Mouse (Mus musculus): Measurements from ENCODE around the gene Olfr430.

DNA sequence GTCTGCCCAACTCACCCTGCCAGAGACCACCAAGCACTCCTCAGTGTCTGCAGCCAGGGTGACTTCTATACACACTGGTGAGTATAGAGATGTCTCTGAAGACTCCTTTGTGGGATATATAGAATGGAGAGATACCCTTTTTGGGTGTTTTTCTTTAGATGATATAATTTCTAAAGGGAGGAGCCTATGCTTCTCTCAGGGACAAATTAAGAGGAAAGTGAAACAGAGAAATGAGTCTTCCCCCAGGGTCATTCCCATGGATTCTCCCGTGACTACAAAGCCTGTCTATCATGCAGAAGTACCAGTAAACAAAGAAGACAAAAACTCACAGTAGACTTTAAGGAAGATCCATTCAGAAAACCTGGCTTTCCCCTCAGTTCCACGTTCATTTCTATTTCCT lies 54.7 kb downstream of the Olfr430 start, which contains the start of gene Olfr231:
- TF ChIP-seq CTCF (IDR thresholded peaks at IDR 0.05; ENCODE audit: borderline replicate concordance, insufficient read depth, low read depth, low read length): no peak
- TF ChIP-seq POLR2A (IDR thresholded peaks at IDR 0.05; ENCODE audit: borderline replicate concordance, insufficient read depth, low read length): no peak
